Mouse (Mus musculus) C2C12 (cell line): Measurements from ENCODE around the gene Ddx52.

Experiments used
- CTCF ChIP-seq: IDR thresholded peaks from one replicate; pipeline ENCODE4 v1.5.1; 2011; ENCODE audit not compliant: control insufficient read depth, insufficient read depth, insufficient read length
- MAX ChIP-seq: IDR thresholded peaks from one replicate; pipeline ENCODE4 v1.6.1; 2011; ENCODE audit warnings: mild to moderate bottlenecking, control low read depth
- USF1 ChIP-seq: IDR thresholded peaks from one replicate; pipeline ENCODE4 v1.6.1; 2011; ENCODE audit warnings: low read depth, mild to moderate bottlenecking, control low read depth, moderate library complexity

DNA sequence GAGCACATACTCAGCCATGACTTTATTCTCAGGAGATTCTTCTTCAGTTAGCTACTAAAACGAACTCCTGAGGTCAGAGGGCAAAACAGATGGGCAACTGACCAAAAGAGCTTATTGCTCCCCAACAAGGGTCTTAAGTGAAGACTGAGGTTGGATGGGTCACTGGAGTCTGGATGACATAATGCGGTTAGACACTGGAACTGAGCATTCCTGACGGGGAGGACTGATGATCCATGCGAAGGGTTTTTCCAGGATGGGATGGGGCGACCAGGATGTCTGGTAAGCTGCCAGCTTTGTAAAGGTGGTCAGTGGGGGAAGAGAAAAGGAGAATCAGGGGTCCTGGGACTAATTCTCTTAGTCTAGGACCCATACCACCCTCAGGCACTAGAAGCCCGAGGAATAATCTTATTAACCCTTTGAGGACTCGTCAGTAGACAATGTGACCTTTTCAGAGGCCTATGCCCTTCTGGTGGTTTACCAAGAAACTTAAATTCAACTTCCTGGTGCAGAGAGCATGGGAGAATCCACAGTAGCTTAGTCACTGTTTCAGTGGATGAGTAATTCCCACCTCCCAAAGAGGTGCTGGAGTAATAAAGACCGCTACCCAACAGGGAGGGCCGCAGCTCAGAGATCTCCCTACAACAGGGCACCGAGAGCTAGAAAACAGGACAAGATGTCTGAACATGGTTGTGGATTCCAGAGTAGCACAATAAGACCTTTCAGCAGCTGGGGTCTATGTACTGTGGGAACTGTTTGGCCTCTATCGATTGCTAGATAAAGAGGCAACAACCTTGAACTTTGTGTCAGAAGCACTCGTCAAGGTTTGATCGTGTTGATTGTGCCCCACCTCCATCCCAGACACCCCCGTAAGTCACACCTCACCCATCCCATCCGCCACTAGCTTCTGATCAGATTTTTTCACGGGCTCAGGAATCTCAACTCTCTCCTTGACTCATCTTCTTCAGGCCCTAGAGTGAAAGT lies 45.1 kb upstream of the Ddx52 start:
- TF ChIP-seq CTCF (no peak), USF1 (no peak), MAX (no peak)
